Mouse (Mus musculus) 416B (cell line): Measurements from ENCODE around the gene Arhgdia.
"Not testable (repeated sequence)": the region's sequence is repeated elsewhere in the genome, so short reads cannot be mapped to it uniquely, and the experiment has no call there.

Experiments used
- DNase-seq: peaks from one replicate; pipeline ENCODE4 v3.0.0; 2011; ENCODE audit warnings: low read depth

Arhgdia gene

GRCm38 (mm10) chr11:120613481-120613972 is 32.1 kb upstream of the Arhgdia start:
- DNase-seq: no peak

GRCm38 (mm10) chr11:120612763-120613162 is 31.3 kb upstream of the Arhgdia start:
- DNase-seq: peak; percentile 72

- DNase-seq: no peak
Measured at GRCm38 (mm10) chr11:120610477-120611046, 29.1 kb upstream of the Arhgdia start.

GRCm38 (mm10) chr11:120609250-120609649 is 27.8 kb upstream of the Arhgdia start:
- DNase-seq: no peak

GRCm38 (mm10) chr11:120608241-120609034 is 27.0 kb upstream of the Arhgdia start, which contains the start of gene Npb:
TSS of gene Npb (plus strand) at chr11:120608477.
- DNase-seq: no peak

- no peak for DNase-seq
Measured at GRCm38 (mm10) chr11:120606764-120607163, 25.3 kb upstream of the Arhgdia start.

- no peak for DNase-seq
Measured at GRCm38 (mm10) chr11:120605667-120606066, 24.2 kb upstream of the Arhgdia start.

- DNase-seq: no peak
Measured at GRCm38 (mm10) chr11:120603545-120603944, 22.1 kb upstream of the Arhgdia start.

GRCm38 (mm10) chr11:120600716-120601115 is 19.3 kb upstream of the Arhgdia start:
- DNase-seq: no peak

- no peak for DNase-seq
Measured at GRCm38 (mm10) chr11:120598990-120599549, 17.6 kb upstream of the Arhgdia start.

- peak; percentile 96 for DNase-seq
Measured at GRCm38 (mm10) chr11:120598283-120598989, 17.0 kb upstream of the Arhgdia start, which contains the start of the genes Alyref and Anapc11. TSS of gene Alyref (minus strand) at chr11:120598365. TSS of gene Anapc11 (plus strand) at chr11:120598421.

GRCm38 (mm10) chr11:120597240-120598235 is 16.1 kb upstream of the Arhgdia start:
- DNase-seq: no peak

GRCm38 (mm10) chr11:120588531-120588930 is 7.1 kb upstream of the Arhgdia start:
- DNase-seq: peak; percentile 83

- no peak for DNase-seq
Measured at GRCm38 (mm10) chr11:120583937-120584336, 2.5 kb upstream of the Arhgdia start.

- not testable (repeated sequence) for DNase-seq
Measured at GRCm38 (mm10) chr11:120582982-120583293, 1.5 kb upstream of the Arhgdia start.

- peak; percentile 75 for DNase-seq
Measured at GRCm38 (mm10) chr11:120582268-120582981, 1.0 kb upstream of the Arhgdia start.

GRCm38 (mm10) chr11:120580871-120581331 is 523 bp downstream of the Arhgdia start:
- DNase-seq: peak; percentile 32

GRCm38 (mm10) chr11:120580190-120580589 is 1.2 kb downstream of the Arhgdia start:
- DNase-seq: peak; percentile 39

- peak; percentile 68 for DNase-seq
Measured at GRCm38 (mm10) chr11:120579316-120580107, 1.9 kb downstream of the Arhgdia start.
